In the genomic region with DNA sequence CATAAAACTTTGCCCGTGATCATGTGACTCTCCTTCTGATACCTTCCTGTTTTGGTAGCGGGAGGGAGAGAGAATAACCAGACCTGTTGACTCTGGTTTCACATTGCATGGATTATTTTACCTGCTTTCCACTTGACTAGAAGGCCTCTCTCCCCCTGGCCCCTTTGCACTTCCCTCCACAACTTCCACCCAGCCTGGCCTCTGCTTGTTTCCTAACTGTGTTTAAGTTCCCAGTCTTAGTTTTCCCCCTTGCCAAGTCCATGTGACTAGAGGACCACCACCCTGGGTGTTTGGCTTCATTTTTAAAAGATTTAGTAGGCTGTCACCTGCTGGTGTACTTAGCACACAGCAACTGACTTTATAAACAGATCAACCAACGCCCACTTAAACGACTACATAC, we compare ENCODE assay signal across 8 mouse cellular contexts. TPM values are rescaled to one million over a fixed set of nuclear protein-coding genes. Genes with fewer than 3 reads are reported as not detected.
DNase-seq lines count a peak whose midpoint lies in the region; ATAC-seq and TF ChIP-seq lines count a peak whose summit lies in the region.

No protein-coding gene starts in this region.

- TF ChIP-seq CTCF in kidney, adult 2 months (conservative IDR thresholded peaks at IDR 0.05; ENCODE audit: insufficient read depth, insufficient read length, low read depth, low read length): peak; percentile 25; the same call in 1 of the 2 replicates
- peak; percentile 48 for TF ChIP-seq CTCF in lung, embryonic 14.5 days (IDR thresholded peaks at IDR 0.05; ENCODE audit: low read depth)

- peaks cover 3% of the 10 kb centered on the region; the same call in 1 of the 2 replicates for H3K4me1 ChIP-seq in kidney, adult 2 months (ENCODE audit: control insufficient read depth, insufficient read depth, low read length)
- H3K4me1 ChIP-seq in lung, embryonic 14.5 days (ENCODE audit: insufficient read depth): 0 out of 2 replicates have a peak, but pooled peaks cover 6% of the 10 kb centered on the region

- H3K27ac ChIP-seq in kidney, adult 2 months (ENCODE audit: insufficient read depth, low read depth, low read length): peak overlapping the region; percentile 98
- no peak overlapping the region for H3K27ac ChIP-seq in lung, embryonic 14.5 days (ENCODE audit: low read depth)

- no peak overlapping the region for H3K9ac ChIP-seq in lung, embryonic 14.5 days

- WGBS in kidney, adult 2 months: 14% methylated on average over 4 of the region's 4 CpGs
- WGBS in lung, embryonic 14.5 days: 40% methylated on average over 4 of the region's 4 CpGs

- H3K9me3 ChIP-seq in lung, embryonic 14.5 days (ENCODE audit: low read depth, low read length): no peaks in the 10 kb centered on the region; the same call in 1 of the 2 replicates

- ATAC-seq in lung, embryonic 14.5 days (ENCODE audit: insufficient read depth): peak; percentile 37; the same call in 1 of the 2 replicates

- no peaks in the 10 kb centered on the region for H3K27me3 ChIP-seq in kidney, adult 2 months (replicated peaks; ENCODE audit: control insufficient read depth, insufficient read depth, low read length)
- no peaks in the 10 kb centered on the region for H3K27me3 ChIP-seq in lung, embryonic 14.5 days (ENCODE audit: insufficient read depth, low read length)

- no peaks in the 10 kb centered on the region; the same call in 1 of the 2 replicates for H3K36me3 ChIP-seq in kidney, adult 2 months (ENCODE audit: control insufficient read depth, insufficient read depth, low read length)
- H3K36me3 ChIP-seq in lung, embryonic 14.5 days (ENCODE audit: insufficient read depth): no peaks in the 10 kb centered on the region

- peak overlapping the region; percentile 89 for H3K4me3 ChIP-seq in kidney, adult 2 months (ENCODE audit: insufficient read depth, low read depth, low read length)
- peak overlapping the region; percentile 61; the same call in 1 of the 2 replicates for H3K4me3 ChIP-seq in lung, embryonic 14.5 days (ENCODE audit: low read depth, low read length)

- no peak for TF ChIP-seq POLR2A in kidney, adult 2 months (IDR thresholded peaks at IDR 0.05; ENCODE audit: low read depth, low read length)

- DNase-seq in cerebellum, adult 8-10 months: peak; percentile 15
- no peak for DNase-seq in cerebellum, postnatal 4 days (ENCODE audit: low spot score in 2 of 2)
- peak; percentile 10 for DNase-seq in cerebellum, adult 9-11 months
- DNase-seq in heart, adult 8-10 months (ENCODE audit: low spot score): peak; percentile 7
- peak; percentile 74 for DNase-seq in kidney, adult 2 months
- peak; percentile 57 for DNase-seq in lung, embryonic 14.5 days
- peak; percentile 44 for DNase-seq in retina, postnatal 1 day
- no peak for DNase-seq in gastrocnemius, postnatal 25 days

- H3K4me2 ChIP-seq in lung, embryonic 14.5 days: peak overlapping the region; percentile 95

RNA-seq across cellular contexts. Expression of a gene that starts 1.9 kb away (rescaled TPM):
- total RNA-seq in heart, adult 8-10 months (2022): 10 to 100 TPM; 62.0 to 66.1 (median 63.8) TPM
- 395 and 466 TPM in 2 replicates for polyA plus RNA-seq in kidney, adult 2 months (2012; rRNA removed)
- polyA plus RNA-seq in lung, embryonic 14.5 days (2014; fragmentation: Nextera tagmentation; extraction: Ambion mirVana): 15.2 and 18.6 TPM in 2 replicates
- 10 to 100 TPM; 37.6 to 47.7 TPM for total RNA-seq in gastrocnemius, postnatal 25 days (2021)

RNA-seq across cellular contexts. Expression of a gene that starts 11.4 kb away (rescaled TPM):
- total RNA-seq in heart, adult 8-10 months (2022): under 1 TPM in 1 of 4 experiments, not detected in 3; 0.34 TPM
- polyA plus RNA-seq in kidney, adult 2 months (2012; rRNA removed): 3.9 and 6.5 TPM in 2 replicates
- 9.2 and 9.8 TPM in 2 replicates for polyA plus RNA-seq in lung, embryonic 14.5 days (2014; fragmentation: Nextera tagmentation; extraction: Ambion mirVana)
- not detected for total RNA-seq in gastrocnemius, postnatal 25 days (2021)

Comparison
In these comparisons a context has a peak if more than half of its experiments do, and no peak if none do; other contexts are left out.
1. DNase-seq: peak in cerebellum, adult 8-10 months (single experiment), cerebellum, adult 9-11 months (single experiment), heart, adult 8-10 months (single experiment), kidney, adult 2 months (single experiment), lung, embryonic 14.5 days (single experiment) and retina, postnatal 1 day (single experiment); none in cerebellum, postnatal 4 days (0 of 2) and gastrocnemius, postnatal 25 days (single experiment).